Mouse (Mus musculus) cortical plate, adult 2 months (tissue): Measurements from ENCODE around the gene Srgn. TPM values are rescaled to one million over a fixed set of nuclear protein-coding genes. Genes with fewer than 3 reads are reported as not detected.
"Not testable (repeated sequence)": the region's sequence is repeated elsewhere in the genome, so short reads cannot be mapped to it uniquely, and the experiment has no call there.

Experiments used
- H3K27ac ChIP-seq: fragments of 200-500 bp; 2 replicates; pipeline ENCODE4 v1.5.1; 2012; ENCODE audit warnings: low read length, control low read depth, inconsistent platforms; ENCODE audit not compliant: insufficient read depth
- H3K4me1 ChIP-seq: fragments of 200-500 bp; 2 replicates; pipeline ENCODE4 v1.6.1; 2011; ENCODE audit warnings: low read length; ENCODE audit not compliant: control insufficient read depth, insufficient read depth
- H3K4me3 ChIP-seq: fragments of 200-500 bp; 2 replicates; pipeline ENCODE4 v1.5.1; 2011; ENCODE audit warnings: mild to moderate bottlenecking, low read length, control low read depth; ENCODE audit not compliant: insufficient read depth
- CTCF ChIP-seq: fragments of 200-500 bp; IDR thresholded peaks from 2 replicates; pipeline ENCODE4 v1.5.1; 2011; ENCODE audit warnings: mild to moderate bottlenecking, control low read depth, low read length; ENCODE audit not compliant: insufficient read depth; ENCODE audit errors: extremely low read depth
- POLR2A ChIP-seq: fragments of 200-500 bp; IDR thresholded peaks from 2 replicates; pipeline ENCODE4 v1.6.1; 2011; ENCODE audit warnings: mild to moderate bottlenecking, low read length, control low read depth; ENCODE audit not compliant: insufficient read depth; ENCODE audit errors: extremely low read depth
- polyA plus RNA-seq: library from polyadenylated mRNA; depleted of rRNA; stranded (reverse); fragments of >200 nt; gene quantifications from 2 replicates; pipeline ENCODE4 v1.2.3, GENCODE M21; 2012

Srgn gene
- polyA plus RNA-seq, 1 experiment: 15.8 TPM

GRCm38 (mm10) chr10:62507071-62507470, 20.2 kb downstream of the Srgn start:
- H3K4me1 ChIP-seq: 0 out of 2 replicates have a peak, but pooled peaks cover 1% of the 10 kb centered on the region
- H3K4me3 ChIP-seq: peak overlapping the region; percentile 33; the same call in 1 of the 2 replicates
- no peak overlapping the region for H3K27ac ChIP-seq
- TF ChIP-seq POLR2A: no peak
- no peak for TF ChIP-seq CTCF

GRCm38 (mm10) chr10:62506019-62506556, 21.2 kb downstream of the Srgn start:
- H3K4me3 ChIP-seq: no peak overlapping the region
- H3K27ac ChIP-seq: no peak overlapping the region

GRCm38 (mm10) chr10:62505224-62505983, 21.8 kb downstream of the Srgn start:
- Histone ChIP-seq H3K27ac (no peak overlapping the region), H3K4me3 (no peak overlapping the region), H3K4me1 (0 out of 2 replicates have a peak, but pooled peaks cover 1% of the 10 kb centered on the region)
- TF ChIP-seq CTCF (no peak), POLR2A (no peak)

More at GRCm38 (mm10) chr10:62506019-62506556, 21.2 kb downstream of the Srgn start:
- no peak for TF ChIP-seq POLR2A
- no peak for TF ChIP-seq CTCF
- H3K4me1 ChIP-seq: 0 out of 2 replicates have a peak, but pooled peaks cover 1% of the 10 kb centered on the region

GRCm38 (mm10) chr10:62503836-62504628, 23.2 kb downstream of the Srgn start:
- Histone ChIP-seq H3K4me1 (0 out of 2 replicates have a peak, but pooled peaks cover 1% of the 10 kb centered on the region), H3K27ac (no peak overlapping the region), H3K4me3 (no peak overlapping the region)
- TF ChIP-seq POLR2A (no peak), CTCF (no peak)

GRCm38 (mm10) chr10:62503353-62503752, 23.9 kb downstream of the Srgn start:
- 0 out of 2 replicates have a peak, but pooled peaks cover 1% of the 10 kb centered on the region for H3K4me1 ChIP-seq
- H3K27ac ChIP-seq: no peak overlapping the region
- H3K4me3 ChIP-seq: no peak overlapping the region
- TF ChIP-seq CTCF (no peak), POLR2A (no peak)

GRCm38 (mm10) chr10:62501951-62502350, 25.3 kb downstream of the Srgn start:
- TF ChIP-seq POLR2A (no peak), CTCF (no peak)
- H3K27ac ChIP-seq: no peak overlapping the region

GRCm38 (mm10) chr10:62500916-62501615, 26.2 kb downstream of the Srgn start:
- Histone ChIP-seq H3K27ac (no peak overlapping the region), H3K4me1 (no peaks in the 10 kb centered on the region)
- no peak for TF ChIP-seq POLR2A
- TF ChIP-seq CTCF: no peak

More at GRCm38 (mm10) chr10:62501951-62502350, 25.3 kb downstream of the Srgn start:
- H3K4me3 ChIP-seq: no peak overlapping the region
- no peaks in the 10 kb centered on the region for H3K4me1 ChIP-seq

GRCm38 (mm10) chr10:62500088-62500915, 26.9 kb downstream of the Srgn start:
- Histone ChIP-seq H3K4me3 (no peak overlapping the region), H3K4me1 (no peaks in the 10 kb centered on the region), H3K27ac (no peak overlapping the region)
- TF ChIP-seq CTCF (peak; percentile 96), POLR2A (no peak)

More at GRCm38 (mm10) chr10:62500916-62501615, 26.2 kb downstream of the Srgn start:
- no peak overlapping the region for H3K4me3 ChIP-seq

GRCm38 (mm10) chr10:62491681-62492080, 35.6 kb downstream of the Srgn start:
- not testable (repeated sequence) for H3K27ac ChIP-seq, H3K4me3 ChIP-seq

More at GRCm38 (mm10) chr10:62491681-62492080, 35.6 kb downstream of the Srgn start:
- not testable (repeated sequence) for H3K4me1 ChIP-seq
